Mouse (Mus musculus): ENCODE measurements around the gene Prr9.

Gene Prr9

GRCm38 (mm10) chr3:92123847-92124246 is at the start of gene Prr9:
Prr9 (minus strand) TSS chr3:92123947.
- DNase-seq, result no peak

GRCm38 (mm10) chr3:92169847-92170246 is 46.1 kb upstream of the Prr9 start:
- DNase-seq, result no peak

GRCm38 (mm10) chr3:92153322-92153721 is 29.6 kb upstream of the Prr9 start:
- no peak for DNase-seq

- no peak for DNase-seq
Measured at GRCm38 (mm10) chr3:92150631-92151277, 27.0 kb upstream of the Prr9 start.

GRCm38 (mm10) chr3:92147913-92148312 is 24.2 kb upstream of the Prr9 start:
- DNase-seq, result no peak

GRCm38 (mm10) chr3:92147420-92147819 is 23.7 kb upstream of the Prr9 start:
- no peak for DNase-seq

- DNase-seq, result no peak
Measured at GRCm38 (mm10) chr3:92142644-92143043, 18.9 kb upstream of the Prr9 start, which contains the start of gene Lelp1. Lelp1 (minus strand) TSS chr3:92142744.

- no peak for DNase-seq
Measured at GRCm38 (mm10) chr3:92120902-92121301, 2.8 kb downstream of the Prr9 start.

GRCm38 (mm10) chr3:92117930-92118329 is 5.8 kb downstream of the Prr9 start:
- DNase-seq, result no peak

GRCm38 (mm10) chr3:92111526-92111925 is 12.2 kb downstream of the Prr9 start:
- no peak for DNase-seq

GRCm38 (mm10) chr3:92110790-92111189 is 13.0 kb downstream of the Prr9 start:
- DNase-seq, result no peak

GRCm38 (mm10) chr3:92106582-92106981 is 17.2 kb downstream of the Prr9 start:
- DNase-seq, result peak; percentile 84

- DNase-seq, result no peak
Measured at GRCm38 (mm10) chr3:92083042-92083441, 40.7 kb downstream of the Prr9 start, which contains the start of gene Lor. Lor (minus strand) TSS chr3:92083142.

GRCm38 (mm10) chr3:92081285-92081931 is 42.3 kb downstream of the Prr9 start:
- peak; percentile 91 for DNase-seq

GRCm38 (mm10) chr3:92080462-92081284 is 43.1 kb downstream of the Prr9 start:
- peak; percentile 97 for DNase-seq

Data from heart, adult 11 months (tissue).